Mouse (Mus musculus) cortical plate, adult 2 months (tissue): ENCODE data around the gene Htr5b. TPM values are rescaled to one million over a fixed set of nuclear protein-coding genes. Genes with fewer than 3 reads are reported as not detected.

ENCODE experiments used
- H3K27ac ChIP-seq: fragments of 200-500 bp; 2 replicates; pipeline ENCODE4 v1.5.1; 2012; ENCODE audit warnings: low read length, control low read depth, inconsistent platforms; ENCODE audit not compliant: insufficient read depth
- H3K4me1 ChIP-seq: fragments of 200-500 bp; 2 replicates; pipeline ENCODE4 v1.6.1; 2011; ENCODE audit warnings: low read length; ENCODE audit not compliant: control insufficient read depth, insufficient read depth
- H3K4me3 ChIP-seq: fragments of 200-500 bp; 2 replicates; pipeline ENCODE4 v1.5.1; 2011; ENCODE audit warnings: mild to moderate bottlenecking, low read length, control low read depth; ENCODE audit not compliant: insufficient read depth
- CTCF ChIP-seq: fragments of 200-500 bp; IDR thresholded peaks from 2 replicates; pipeline ENCODE4 v1.5.1; 2011; ENCODE audit warnings: mild to moderate bottlenecking, control low read depth, low read length; ENCODE audit not compliant: insufficient read depth; ENCODE audit errors: extremely low read depth
- POLR2A ChIP-seq: fragments of 200-500 bp; IDR thresholded peaks from 2 replicates; pipeline ENCODE4 v1.6.1; 2011; ENCODE audit warnings: mild to moderate bottlenecking, low read length, control low read depth; ENCODE audit not compliant: insufficient read depth; ENCODE audit errors: extremely low read depth
- polyA plus RNA-seq: library from polyadenylated mRNA; depleted of rRNA; stranded (reverse); fragments of >200 nt; gene quantifications from 2 replicates; pipeline ENCODE4 v1.2.3, GENCODE M21; 2012; rRNA removed

Gene Htr5b
- polyA plus RNA-seq: 1.0 and 1.7 TPM in 2 replicates

DNA sequence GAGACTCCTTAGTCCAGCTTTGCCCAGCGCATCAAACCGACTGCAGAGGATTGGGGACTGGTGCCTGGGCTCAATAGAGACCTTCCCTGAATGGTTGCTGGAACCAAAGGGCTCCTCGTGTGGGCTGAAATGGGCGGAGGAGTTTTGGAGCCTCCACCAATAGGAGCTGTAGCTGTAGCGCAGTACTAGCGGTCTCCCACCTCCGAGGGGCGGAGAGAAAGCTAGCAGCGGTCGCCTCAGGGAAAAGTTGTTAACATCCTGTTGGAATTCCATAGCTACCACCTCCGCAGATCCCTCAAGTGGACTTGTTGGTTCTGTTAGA is at the start of gene Htr5b:
TSS of gene Htr5b (minus strand) at position 67 of the 322 bp plus-strand sequence.
- Histone ChIP-seq H3K4me3 (peak within 1 kb of the TSS; percentile 22), H3K4me1 (peaks cover 1% of the 10 kb centered on the region; the same call in 1 of the 2 replicates), H3K27ac (no peak within 1 kb of the TSS)
- TF ChIP-seq CTCF (no peak), POLR2A (no peak)

DNA sequence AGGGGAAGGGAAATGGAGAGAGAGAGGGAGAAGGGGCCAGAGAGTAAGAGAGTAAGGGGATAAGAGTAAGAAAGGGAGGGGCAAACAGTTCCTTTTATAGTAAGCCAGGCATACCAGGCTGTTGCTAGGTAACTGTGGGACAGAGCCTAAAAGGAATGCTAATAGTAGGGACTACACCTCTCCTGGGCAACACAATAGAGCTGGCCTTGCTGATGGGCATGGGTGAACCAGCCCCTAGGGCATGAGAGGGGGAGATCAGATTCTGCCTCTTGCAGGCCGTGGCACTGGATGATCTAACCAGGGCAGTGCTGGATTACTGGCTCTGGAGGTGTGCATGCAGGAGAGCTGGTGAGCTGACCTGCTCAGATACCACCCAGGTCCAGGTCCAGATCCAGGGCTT is 49.2 kb upstream of the Htr5b start:
- H3K4me1 ChIP-seq: no peaks in the 10 kb centered on the region
- TF ChIP-seq POLR2A (no peak), CTCF (no peak)
- no peak overlapping the region for H3K27ac ChIP-seq
- H3K4me3 ChIP-seq: no peak overlapping the region

DNA sequence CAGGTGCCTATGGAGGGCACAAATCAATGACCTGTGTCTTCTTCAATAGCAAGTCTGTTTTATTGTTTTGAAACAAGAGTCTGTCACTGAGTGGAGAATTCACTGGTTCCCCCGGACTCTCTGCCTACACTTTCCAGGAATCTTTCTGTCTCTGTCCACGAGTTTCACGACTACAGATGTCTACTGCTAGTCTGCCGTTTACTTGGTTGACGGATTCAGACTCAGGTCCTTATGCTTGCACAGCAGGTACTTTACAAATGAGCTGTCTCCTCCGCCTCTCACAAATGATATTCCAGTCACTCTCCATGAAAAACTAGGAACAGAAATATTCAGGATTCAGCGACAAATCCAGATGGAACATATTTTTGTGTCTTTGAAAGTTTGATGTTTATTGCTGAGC is 42.3 kb upstream of the Htr5b start:
- Histone ChIP-seq H3K27ac (no peak overlapping the region), H3K4me1 (no peaks in the 10 kb centered on the region; the same call in 1 of the 2 replicates), H3K4me3 (no peak overlapping the region)
- TF ChIP-seq CTCF: no peak
- TF ChIP-seq POLR2A: no peak

DNA sequence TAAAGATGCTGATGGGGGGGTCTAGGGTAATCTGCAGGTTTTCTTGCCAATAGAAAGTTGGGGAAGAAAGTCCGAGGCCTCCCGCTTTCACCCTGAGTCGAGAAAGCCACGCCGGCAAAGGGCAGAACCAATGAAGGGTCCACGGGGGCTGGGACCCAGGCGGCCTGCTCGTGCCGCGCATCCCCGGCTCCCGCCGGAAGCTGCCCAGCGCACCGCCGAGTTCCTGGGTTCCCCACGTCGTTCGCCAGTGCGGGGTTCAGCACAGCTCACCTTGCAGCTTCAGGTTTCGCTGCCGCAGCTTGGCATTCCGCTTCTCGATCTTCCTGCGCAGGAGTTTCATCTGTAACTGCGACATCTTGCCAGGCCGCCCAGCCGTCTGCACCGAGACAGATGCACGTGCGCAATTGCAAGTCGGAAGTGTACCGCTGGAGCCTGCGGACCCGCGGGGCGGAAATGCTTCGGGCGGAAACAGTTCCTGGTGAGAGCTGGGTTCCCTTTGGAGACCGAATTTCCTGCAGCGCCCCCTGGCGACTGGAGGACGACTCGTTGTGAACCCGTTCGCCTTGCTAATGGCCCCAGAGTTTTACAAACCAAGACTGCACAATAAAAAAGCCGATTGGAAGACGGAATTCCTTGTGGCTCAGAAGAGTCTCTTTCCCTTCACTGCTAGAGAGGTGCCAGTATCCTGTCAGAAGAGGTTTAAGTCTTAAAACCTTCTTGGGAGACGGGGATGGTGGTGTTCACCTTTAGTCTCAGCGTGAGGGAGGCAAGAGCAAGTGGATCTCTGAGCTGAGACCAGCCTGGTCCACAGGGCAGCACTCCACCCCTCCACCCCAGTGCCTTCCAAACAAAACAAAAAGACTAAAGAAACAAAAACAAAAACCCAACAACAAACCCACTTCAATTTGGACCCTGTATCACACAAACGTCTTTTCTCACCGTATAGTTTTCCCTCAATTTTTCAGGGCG is 39.5 kb upstream of the Htr5b start, which contains the start of gene Ddx18:
TSS of gene Ddx18 (minus strand) at position 469 of the 969 bp plus-strand sequence.
- Histone ChIP-seq H3K4me3 (peak within 1 kb of the TSS; percentile 61), H3K27ac (no peak within 1 kb of the TSS), H3K4me1 (no peaks in the 10 kb centered on the region; the same call in 1 of the 2 replicates)
- TF ChIP-seq POLR2A: no peak; the same call in none of the 2 replicates
- peak; percentile 69 for TF ChIP-seq CTCF

DNA sequence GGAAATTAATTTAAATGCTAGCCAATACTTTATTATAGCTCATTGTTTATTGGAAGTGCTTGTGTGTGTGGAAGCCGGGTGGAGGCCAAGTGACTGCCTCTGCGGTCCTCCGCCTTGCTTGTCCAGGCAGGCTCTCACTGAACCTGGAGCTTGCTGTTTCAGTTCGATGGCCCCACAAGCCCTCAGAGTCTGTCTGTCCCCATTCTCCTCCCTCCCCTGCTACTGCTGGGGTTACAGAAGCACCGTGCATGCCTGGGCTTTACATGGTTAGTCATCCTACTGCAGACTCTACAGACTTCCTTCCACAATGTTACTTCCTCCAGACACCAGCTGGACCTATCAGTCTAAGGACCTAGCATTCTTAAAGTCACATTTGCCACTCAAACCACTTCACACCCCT is 29.6 kb upstream of the Htr5b start:
- H3K4me3 ChIP-seq: no peak overlapping the region
- H3K4me1 ChIP-seq: no peaks in the 10 kb centered on the region
- TF ChIP-seq CTCF (no peak), POLR2A (no peak)
- no peak overlapping the region for H3K27ac ChIP-seq

DNA sequence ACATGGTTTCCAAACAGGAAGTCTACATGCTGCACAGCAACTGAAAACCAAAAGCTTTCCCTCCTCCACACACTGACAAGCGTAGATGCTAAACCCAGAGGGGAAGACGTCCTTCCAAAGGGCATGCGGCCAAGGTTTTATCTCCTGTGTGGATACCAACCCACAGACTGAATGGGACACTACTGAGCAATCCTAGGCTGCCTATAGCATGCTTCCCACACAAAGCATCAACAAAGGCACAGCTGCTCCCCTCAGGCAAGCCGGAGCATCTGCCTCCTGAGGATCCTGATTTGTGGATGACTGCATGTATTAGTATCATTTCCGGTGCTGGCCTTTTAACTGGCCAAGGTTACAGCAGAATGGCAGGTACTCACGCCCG is 23.2 kb upstream of the Htr5b start:
- Histone ChIP-seq H3K4me1 (peaks cover 3% of the 10 kb centered on the region), H3K27ac (no peak overlapping the region), H3K4me3 (no peak overlapping the region)
- TF ChIP-seq CTCF (no peak), POLR2A (no peak)

DNA sequence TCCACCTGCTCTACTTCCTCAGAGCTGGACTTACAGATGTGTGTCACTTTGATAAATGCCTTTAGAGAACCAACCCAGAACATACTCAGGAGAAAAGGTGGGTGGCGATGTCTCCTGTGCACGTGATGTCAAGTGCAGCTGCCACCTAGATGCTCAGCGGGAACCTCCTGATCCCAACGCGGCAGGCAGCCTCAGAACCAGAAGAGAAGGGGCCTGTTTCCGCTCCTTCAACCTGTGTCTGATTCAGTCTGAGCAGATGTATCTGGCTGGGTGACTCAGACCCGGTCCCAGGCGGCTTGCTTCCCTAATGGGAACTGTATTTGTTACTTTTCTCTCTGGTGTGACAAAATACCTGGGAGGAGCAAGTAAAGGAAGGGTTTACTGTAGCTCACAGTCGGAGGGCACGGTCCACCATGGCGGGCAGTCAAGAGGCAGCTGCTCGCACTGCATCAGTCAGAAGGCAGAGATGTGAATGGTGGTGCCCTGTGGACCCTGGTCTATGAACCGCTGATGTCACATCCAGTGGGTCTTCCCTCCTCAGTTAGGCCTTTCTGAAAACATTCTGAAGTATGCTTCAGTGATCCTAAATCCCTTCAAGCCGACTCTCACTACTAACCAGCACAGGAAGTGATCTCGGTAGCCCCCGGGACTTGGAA is 22.7 kb upstream of the Htr5b start:
- peaks cover 3% of the 10 kb centered on the region for H3K4me1 ChIP-seq
- no peak overlapping the region for H3K4me3 ChIP-seq
- no peak overlapping the region for H3K27ac ChIP-seq
- TF ChIP-seq POLR2A: no peak
- TF ChIP-seq CTCF: no peak

DNA sequence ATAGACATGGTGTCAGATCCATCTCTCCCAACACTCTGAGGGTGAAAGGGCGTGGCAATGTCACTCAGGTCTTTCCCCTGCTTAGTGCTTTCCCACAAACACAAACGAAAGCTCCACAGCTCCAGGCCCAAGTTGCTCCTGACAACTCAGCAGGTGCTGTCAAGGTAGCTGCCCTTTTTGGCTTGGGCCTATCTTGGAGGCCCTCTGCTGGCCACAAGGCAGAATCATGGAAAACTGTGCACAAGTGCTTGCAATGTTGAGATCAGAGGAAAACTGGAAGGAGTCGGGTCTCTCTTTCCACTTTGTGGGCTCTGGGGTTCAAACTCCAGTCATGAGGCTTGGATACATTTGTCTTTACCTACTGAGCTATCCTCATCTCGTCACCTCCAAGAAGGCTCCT is 21.2 kb upstream of the Htr5b start:
- Histone ChIP-seq H3K4me1 (peaks cover 3% of the 10 kb centered on the region), H3K27ac (no peak overlapping the region), H3K4me3 (no peak overlapping the region)
- TF ChIP-seq POLR2A (no peak), CTCF (peak; percentile 57)

DNA sequence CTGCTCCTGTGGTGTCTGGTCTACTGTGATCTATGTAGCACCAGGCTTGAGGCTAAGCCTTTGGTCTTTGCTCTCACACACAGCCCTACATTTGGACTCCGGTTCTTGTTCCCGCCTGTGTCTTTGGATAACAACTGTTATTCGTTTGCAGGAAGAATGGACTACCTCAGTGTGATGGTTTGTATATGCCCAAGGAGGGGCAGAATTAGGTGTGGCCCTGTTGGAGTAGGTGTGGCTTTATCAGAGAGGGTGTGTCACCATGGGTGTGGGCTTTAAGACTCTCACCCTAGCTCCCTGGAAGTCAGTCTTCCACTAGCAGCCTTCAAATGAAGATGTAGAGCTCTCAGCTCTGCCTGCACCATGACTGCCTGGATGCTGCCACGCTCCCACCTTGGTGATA is 20.4 kb upstream of the Htr5b start:
- no peak overlapping the region for H3K4me3 ChIP-seq

DNA sequence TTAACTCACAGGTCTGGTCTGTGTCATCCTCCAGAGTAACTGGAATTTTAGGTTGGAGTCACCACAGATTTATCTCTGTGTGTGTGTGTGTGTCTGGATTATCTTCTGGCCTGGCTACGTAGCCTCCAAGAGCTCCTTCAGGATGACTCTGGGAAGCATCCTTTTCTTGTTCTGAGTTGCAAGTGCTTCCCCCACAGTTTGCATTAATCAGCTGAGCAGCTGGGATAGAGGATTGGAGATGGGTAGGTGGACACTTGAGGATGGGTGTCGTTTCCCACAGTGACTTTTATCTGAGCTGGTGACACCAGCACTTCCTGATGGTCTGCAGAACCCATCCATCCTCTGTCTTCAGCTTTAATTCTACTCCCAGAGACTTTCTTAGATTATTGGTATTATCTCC is 18.6 kb upstream of the Htr5b start:
- H3K27ac ChIP-seq: no peak overlapping the region
- H3K4me1 ChIP-seq: peaks cover 3% of the 10 kb centered on the region
- H3K4me3 ChIP-seq: no peak overlapping the region
- TF ChIP-seq CTCF: no peak
- no peak for TF ChIP-seq POLR2A

More for the DNA sequence above, 20.4 kb upstream of the Htr5b start:
- peaks cover 3% of the 10 kb centered on the region for H3K4me1 ChIP-seq
- H3K27ac ChIP-seq: no peak overlapping the region
- TF ChIP-seq CTCF: no peak
- TF ChIP-seq POLR2A: no peak
